8 mouse cellular contexts compared by ENCODE assay signal in the genomic region with DNA sequence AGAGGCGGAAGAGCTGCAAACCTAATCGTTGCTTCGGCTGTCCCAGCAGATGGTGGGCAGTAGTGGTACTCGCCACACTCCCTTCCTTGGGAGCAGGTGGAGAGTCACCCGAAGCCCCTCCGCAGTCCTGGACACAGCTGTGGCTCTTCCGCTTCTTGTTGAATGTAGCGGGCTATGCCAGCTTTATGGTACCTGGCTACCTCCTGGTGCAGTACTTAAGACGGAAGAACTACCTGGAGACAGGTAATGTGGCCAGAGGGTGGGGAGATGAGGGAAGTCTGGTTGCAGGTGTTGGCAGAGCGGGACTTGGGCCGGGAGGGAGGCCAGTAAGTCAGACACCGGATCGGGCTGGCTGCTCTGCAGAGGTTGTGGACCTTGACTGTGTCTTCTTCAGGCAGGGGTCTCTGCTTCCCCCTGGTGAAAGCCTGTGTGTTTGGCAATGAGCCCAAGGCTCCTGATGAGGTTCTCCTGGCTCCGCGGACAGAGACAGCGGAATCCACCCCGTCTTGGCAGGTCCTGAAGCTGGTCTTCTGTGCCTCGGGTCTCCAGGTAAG. TPM values are rescaled to one million over a fixed set of nuclear protein-coding genes. Genes with fewer than 3 reads are reported as not detected.
DNase-seq lines count a peak whose midpoint lies in the region; ATAC-seq and TF ChIP-seq lines count a peak whose summit lies in the region.

No protein-coding gene starts in this region.

- peak; percentile 71 for DNase-seq in cerebellum, adult 11-12 months
- DNase-seq in cerebellum, postnatal 4 days (ENCODE audit: low spot score in 2 of 2): no peak
- no peak for DNase-seq in spleen, adult 2 months (ENCODE audit: low read depth in 1 of 2, low spot score in 2 of 2)
- no peak for DNase-seq in spleen, postnatal 36 days (ENCODE audit: low spot score in 2 of 2)
- peak; percentile 49 for DNase-seq in kidney, postnatal 10 days
- DNase-seq in gastrocnemius, adult 8-10 months (ENCODE audit: low spot score in 2 of 2): no peak

- no peak for ATAC-seq in frontal cortex, adult (ENCODE audit: low TSS enrichment)

- no peaks in the 10 kb centered on the region; the same call in none of the 2 replicates for H3K4me1 ChIP-seq in spleen, adult 2 months (ENCODE audit: control insufficient read depth, insufficient read depth, insufficient read length)
- H3K4me1 ChIP-seq in olfactory bulb, adult 2 months (ENCODE audit: control insufficient read depth, insufficient read depth, low read length): peaks cover 13% of the 10 kb centered on the region

- TF ChIP-seq CTCF in spleen, adult 2 months (IDR thresholded peaks at IDR 0.05; ENCODE audit: extremely low read depth, insufficient read depth, insufficient read length, insufficient replicate concordance): no peak
- no peak for TF ChIP-seq CTCF in olfactory bulb, adult 2 months (IDR thresholded peaks at IDR 0.05; ENCODE audit: insufficient read depth, low read depth, low read length)

- peak overlapping the region; percentile 81 for H3K4me3 ChIP-seq in spleen, adult 2 months (ENCODE audit: extremely low read depth, insufficient read depth, insufficient read length)
- H3K4me3 ChIP-seq in olfactory bulb, adult 2 months (ENCODE audit: insufficient read depth, low read depth, low read length): peak overlapping the region; percentile 90

- 21% methylated on average over 18 of the region's 18 CpGs for WGBS in spleen, adult 2 months
- 10% methylated on average over 18 of the region's 18 CpGs for WGBS in olfactory bulb, adult 2 months

- TF ChIP-seq POLR2A in spleen, adult 2 months (IDR thresholded peaks at IDR 0.05; ENCODE audit: low read depth, low read length): no peak
- TF ChIP-seq POLR2A in olfactory bulb, adult 2 months (IDR thresholded peaks at IDR 0.05; ENCODE audit: insufficient read depth, low read depth, low read length): no peak

- H3K27ac ChIP-seq in spleen, adult 2 months (ENCODE audit: insufficient read depth, low read length): peak overlapping the region; percentile 84
- no peak overlapping the region for H3K27ac ChIP-seq in olfactory bulb, adult 2 months (ENCODE audit: insufficient read depth, low read depth, low read length)

- no peaks in the 10 kb centered on the region for H3K27me3 ChIP-seq in spleen, adult 2 months (ENCODE audit: control insufficient read depth, insufficient read depth, low read length)

- H3K36me3 ChIP-seq in spleen, adult 2 months (ENCODE audit: control insufficient read depth, insufficient read depth, low read length): peaks cover 45% of the 10 kb centered on the region

RNA-seq across cellular contexts. Expression of gene Slc35b2, which starts 0.9 kb away (rescaled TPM):
- 70.9 and 71.3 TPM in 2 replicates for polyA plus RNA-seq in spleen, adult 2 months (2012; rRNA removed)
- not detected in 2 replicates for polyA plus RNA-seq in olfactory bulb, adult 2 months (2012; ENCODE audit: insufficient read depth, insufficient read length, low replicate concordance, missing spikeins)
- 10 to 100 TPM; 17.2 to 22.9 (median 19.8) TPM for total RNA-seq in gastrocnemius, adult 8-10 months (2022)

RNA-seq across cellular contexts. Expression of gene Hsp90ab1, which starts 8.5 kb away (rescaled TPM):
- polyA plus RNA-seq in spleen, adult 2 months (2012; rRNA removed): 194 and 202 TPM in 2 replicates
- polyA plus RNA-seq in olfactory bulb, adult 2 months (2012; ENCODE audit: insufficient read depth, insufficient read length, low replicate concordance, missing spikeins): 1,037 and 1,562 TPM in 2 replicates
- 1,000 to 10,000 TPM; 1,140 to 1,362 (median 1,203) TPM for total RNA-seq in gastrocnemius, adult 8-10 months (2022)

RNA-seq across cellular contexts. Expression of gene Nfkbie, which starts 9.1 kb away (rescaled TPM):
- 50.4 and 65.9 TPM in 2 replicates for polyA plus RNA-seq in spleen, adult 2 months (2012; rRNA removed)
- not detected in 2 replicates for polyA plus RNA-seq in olfactory bulb, adult 2 months (2012; ENCODE audit: insufficient read depth, insufficient read length, low replicate concordance, missing spikeins)
- under 1 TPM; 0.27 to 0.56 (median 0.34) TPM for total RNA-seq in gastrocnemius, adult 8-10 months (2022)

RNA-seq across cellular contexts. Expression of gene Tmem151b, which starts 15.1 kb away (rescaled TPM):
- polyA plus RNA-seq in spleen, adult 2 months (2012; rRNA removed): 2.3 and 2.8 TPM in 2 replicates
- 126 TPM in 1 of 2 replicates, not detected in the other for polyA plus RNA-seq in olfactory bulb, adult 2 months (2012; ENCODE audit: insufficient read depth, insufficient read length, low replicate concordance, missing spikeins)
- not detected for total RNA-seq in gastrocnemius, adult 8-10 months (2022)

RNA-seq across cellular contexts. Expression of gene Slc29a1, which starts 34.8 kb away (rescaled TPM):
- polyA plus RNA-seq in spleen, adult 2 months (2012; rRNA removed): 108 and 122 TPM in 2 replicates
- polyA plus RNA-seq in olfactory bulb, adult 2 months (2012; ENCODE audit: insufficient read depth, insufficient read length, low replicate concordance, missing spikeins): not detected in 2 replicates
- total RNA-seq in gastrocnemius, adult 8-10 months (2022): 10 to 100 TPM; 26.6 to 31.2 (median 27.2) TPM

Comparison
In these comparisons a context has a peak if more than half of its experiments do, and no peak if none do; other contexts are left out.
1. DNase-seq: peak in cerebellum, adult 11-12 months (single experiment) and kidney, postnatal 10 days (single experiment); none in cerebellum, postnatal 4 days (0 of 2), spleen, adult 2 months (0 of 2), spleen, postnatal 36 days (0 of 2) and gastrocnemius, adult 8-10 months (0 of 2).
2. RNA of gene Slc35b2, which starts 0.9 kb away (polyA plus RNA-seq): 70.9 to 71.3 TPM in spleen, adult 2 months; not detected in olfactory bulb, adult 2 months; every median in the first group is over 10 times any median in the second.